Mouse (Mus musculus): ENCODE results near the gene Zfpl1. TPM values are rescaled to one million over a fixed set of nuclear protein-coding genes. Genes with fewer than 3 reads are reported as not detected.

Zfpl1 gene
- total RNA-seq, 2 experiments from 2014 or later: 49.6 to 52.9 TPM

GRCm38 (mm10) chr19:6102169-6102853 is 17.6 kb upstream of the Zfpl1 start:
- DNase-seq (ENCODE audit: low spot score in 2 of 2): no peak

DNA sequence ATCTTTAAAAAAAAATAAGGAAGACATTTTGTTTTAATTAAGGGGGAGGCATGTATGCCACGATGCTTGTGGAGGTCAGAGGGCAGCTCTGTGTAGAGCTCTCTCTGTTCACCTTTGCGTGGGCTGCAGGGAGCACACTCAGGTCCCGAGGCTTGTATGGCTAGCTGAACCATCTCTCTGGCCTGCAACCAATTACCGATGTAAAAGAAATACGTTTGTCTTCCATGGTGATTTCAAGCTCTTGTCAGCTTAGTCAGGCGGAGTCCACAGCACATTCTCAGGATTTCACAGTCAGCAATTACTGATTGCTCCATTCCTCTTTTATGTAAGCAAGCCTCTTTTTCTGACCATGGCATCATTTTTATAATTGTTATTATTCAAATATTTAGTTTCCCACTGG is 16.4 kb upstream of the Zfpl1 start:
- DNase-seq (ENCODE audit: low spot score in 2 of 2): no peak

GRCm38 (mm10) chr19:6097847-6098246 is 13.1 kb upstream of the Zfpl1 start:
- DNase-seq (ENCODE audit: low spot score in 2 of 2): no peak

GRCm38 (mm10) chr19:6094119-6094518 is 9.4 kb upstream of the Zfpl1 start, which contains the start of gene AC131692.1:
TSS of gene AC131692.1 (plus strand) at chr19:6094419.
- no peak for DNase-seq (ENCODE audit: low spot score in 2 of 2)

DNA sequence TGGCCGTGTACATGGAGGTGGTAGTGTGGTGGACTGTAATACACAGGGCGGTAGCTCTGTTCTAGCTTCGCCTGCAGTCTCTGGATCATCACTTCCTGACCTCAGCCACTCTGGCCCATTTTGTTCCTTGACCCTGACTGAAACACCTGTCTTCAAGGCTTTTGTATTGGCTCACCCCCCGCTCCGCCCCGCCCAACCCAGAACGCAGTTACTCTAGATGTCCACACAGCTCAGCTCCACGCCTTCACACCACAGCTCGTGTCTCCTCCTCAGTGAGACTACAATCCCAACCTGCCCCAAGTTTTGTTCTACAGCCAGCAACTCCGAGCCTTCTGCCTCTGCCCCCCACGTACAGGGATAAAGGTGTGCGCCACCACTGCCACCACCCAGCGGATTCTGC is 4.1 kb upstream of the Zfpl1 start:
- no peak for DNase-seq (ENCODE audit: low spot score in 2 of 2)

DNA sequence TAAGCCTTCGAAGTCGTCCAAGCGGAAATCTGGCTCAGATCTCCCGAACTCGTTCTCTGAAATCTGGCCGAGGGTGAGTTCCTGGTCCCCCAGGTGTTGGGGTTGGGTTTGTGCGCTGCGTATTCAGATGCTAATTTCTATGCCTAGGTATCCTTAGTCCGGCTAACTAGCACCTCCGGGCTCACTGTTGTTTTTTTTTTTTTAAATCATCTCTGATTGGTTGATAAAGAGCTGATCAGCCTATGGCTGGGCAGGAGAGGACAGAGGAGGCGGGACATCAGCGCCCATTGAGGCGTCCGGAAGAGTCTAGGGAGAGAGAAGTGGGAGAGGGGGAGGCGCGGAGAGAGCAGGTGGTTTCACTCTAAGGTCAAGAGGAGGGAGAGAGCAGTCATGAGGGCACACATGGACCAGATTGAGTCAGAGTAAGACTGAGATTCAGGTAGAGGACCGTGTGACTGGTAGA is 692 bp upstream of the Zfpl1 start:
- peak in 1 of 2 experiments; percentile 32 for DNase-seq (ENCODE audit: low spot score in 2 of 2)

GRCm38 (mm10) chr19:6082156-6082555 is 2.6 kb downstream of the Zfpl1 start, which contains the start of gene Gm28374:
TSS of gene Gm28374 (minus strand) at chr19:6082256.
- no peak for DNase-seq (ENCODE audit: low spot score in 2 of 2)

DNA sequence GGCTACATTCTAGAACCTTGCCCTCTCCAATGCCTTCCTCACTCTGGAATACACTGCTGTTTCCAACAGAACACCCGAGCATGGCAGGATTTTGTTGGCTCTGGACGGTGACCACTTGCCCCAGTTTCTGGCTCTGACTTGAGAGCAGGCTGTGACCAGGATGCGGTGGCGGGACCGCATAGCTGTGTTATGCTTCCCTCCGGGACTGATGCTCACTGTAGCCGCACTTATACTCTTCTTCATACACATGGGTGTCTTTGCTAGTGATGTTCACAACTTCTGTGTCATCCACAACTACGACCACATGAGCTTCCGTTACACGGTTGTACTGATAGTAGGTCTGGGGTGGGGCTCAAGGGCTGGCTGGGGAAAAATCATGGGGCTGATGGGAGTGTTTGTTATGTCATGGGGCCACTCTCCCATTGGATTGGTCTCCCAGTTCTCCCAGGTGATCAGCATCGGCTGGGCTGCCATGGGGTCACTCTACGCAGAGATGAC is 4.7 kb downstream of the Zfpl1 start, which contains the start of gene Tmem262:
Tmem262 (plus strand) TSS at position 51 of the 498 bp plus-strand sequence.
- no peak for DNase-seq (ENCODE audit: low spot score in 2 of 2)

DNA sequence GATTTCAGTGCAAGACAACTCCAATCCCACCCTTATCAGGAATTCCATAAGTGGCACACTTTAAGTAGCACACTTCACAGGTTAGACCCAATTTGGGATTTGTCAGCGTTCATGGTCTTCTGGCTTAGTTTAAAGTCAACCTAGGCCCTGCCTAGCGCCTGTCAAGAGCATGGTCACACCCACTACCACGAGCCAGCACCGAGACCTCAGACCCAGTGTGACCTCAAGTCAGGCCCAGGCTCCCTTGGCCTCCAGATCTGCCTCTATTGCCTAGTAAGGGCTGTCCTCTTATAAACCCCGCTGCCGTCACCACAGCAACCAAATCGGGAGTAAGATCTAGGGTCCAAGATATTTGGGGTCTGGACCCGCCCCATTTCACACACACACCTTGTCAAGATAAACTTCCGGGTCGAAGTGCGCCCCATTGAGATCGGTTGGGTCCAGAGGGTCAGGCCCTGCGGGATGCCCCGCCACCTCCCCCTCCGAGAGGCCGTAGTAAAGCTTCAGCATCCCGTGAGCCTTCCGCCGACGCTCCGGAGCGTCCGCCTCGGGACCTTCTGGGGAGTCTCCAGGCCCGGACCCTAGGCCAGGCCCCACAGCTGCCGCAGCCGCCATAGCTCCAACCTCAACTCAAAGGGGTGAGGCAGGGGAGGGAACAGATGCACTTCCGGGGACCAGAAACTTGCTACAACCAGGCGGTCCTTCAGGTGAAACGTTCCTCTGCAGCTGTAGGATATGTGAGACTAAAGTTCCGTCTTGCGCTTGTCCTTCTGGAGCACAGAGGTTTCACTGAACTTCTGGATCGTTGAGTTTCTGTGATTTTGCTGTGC is 8.0 kb downstream of the Zfpl1 start, which contains the start of gene Vps51:
Vps51 (minus strand) TSS at position 668 of the 830 bp plus-strand sequence.
- peak; percentile 62 to 67 for DNase-seq (ENCODE audit: low spot score in 2 of 2)

DNA sequence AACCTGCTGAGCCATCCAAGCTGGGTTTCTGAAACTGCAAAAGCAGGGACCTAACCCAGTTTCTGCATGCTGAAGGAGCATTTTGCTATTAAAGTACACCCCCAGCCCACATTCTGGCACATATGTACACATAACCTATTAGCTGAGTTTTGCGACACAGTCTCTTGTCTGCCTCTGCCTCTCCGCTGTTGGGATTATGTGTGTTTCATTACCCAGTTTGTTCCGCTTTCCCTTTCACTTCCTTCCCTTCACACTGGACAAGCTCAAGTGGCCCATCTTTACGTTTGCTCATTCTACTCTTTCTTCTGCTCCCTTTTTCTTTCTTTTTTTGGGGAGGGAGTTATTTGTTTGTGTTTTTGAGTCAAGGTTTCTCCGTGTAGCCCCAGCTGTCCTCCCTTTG is 10.9 kb downstream of the Zfpl1 start:
- DNase-seq (ENCODE audit: low spot score in 2 of 2): no peak

DNA sequence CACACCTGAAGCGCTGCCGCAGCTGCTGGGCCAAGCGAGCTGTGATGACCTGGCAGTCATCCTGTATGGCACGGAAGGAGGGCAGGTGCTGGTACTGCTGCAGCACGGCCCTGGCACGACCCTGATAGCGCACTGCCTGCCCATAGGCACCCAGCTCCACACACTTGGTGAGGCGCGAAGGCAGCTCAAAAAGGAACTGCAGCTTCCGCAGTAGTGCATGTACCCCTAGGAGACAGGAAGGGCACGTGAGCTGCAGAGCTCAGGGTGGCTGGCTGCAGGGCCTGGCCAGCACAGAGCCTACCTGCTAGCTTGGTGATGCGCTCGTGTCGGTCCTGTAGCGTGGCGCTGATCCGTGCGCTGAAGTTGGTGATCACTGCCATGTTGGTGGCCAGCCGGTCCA is 13.5 kb downstream of the Zfpl1 start:
- DNase-seq (ENCODE audit: low spot score in 2 of 2): no peak

- DNase-seq (ENCODE audit: low spot score in 2 of 2): no peak
These were observed 14.0 kb downstream of the Zfpl1 start for GRCm38 (mm10) chr19:6070571-6071250.

DNA sequence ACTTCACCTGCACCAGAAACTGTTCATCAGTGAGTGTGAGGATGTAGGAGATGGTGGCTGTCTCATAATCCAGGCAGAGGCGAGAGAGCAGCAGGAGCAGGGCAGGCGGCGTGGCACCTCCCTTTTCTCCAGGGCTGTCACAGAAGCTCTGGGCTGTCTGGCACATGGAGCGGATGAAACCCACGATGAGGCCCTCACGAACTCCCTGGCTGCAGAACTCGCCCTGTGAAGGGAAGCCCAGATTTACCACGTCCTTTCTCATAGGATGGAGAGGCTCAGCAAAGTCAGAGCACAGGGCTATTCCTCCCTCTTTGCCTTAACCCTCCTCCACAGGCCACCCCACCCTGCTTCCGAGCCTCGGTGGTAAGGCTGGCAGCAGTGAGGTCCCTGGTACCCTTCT is 14.9 kb downstream of the Zfpl1 start:
- DNase-seq (ENCODE audit: low spot score in 2 of 2): no peak

DNA sequence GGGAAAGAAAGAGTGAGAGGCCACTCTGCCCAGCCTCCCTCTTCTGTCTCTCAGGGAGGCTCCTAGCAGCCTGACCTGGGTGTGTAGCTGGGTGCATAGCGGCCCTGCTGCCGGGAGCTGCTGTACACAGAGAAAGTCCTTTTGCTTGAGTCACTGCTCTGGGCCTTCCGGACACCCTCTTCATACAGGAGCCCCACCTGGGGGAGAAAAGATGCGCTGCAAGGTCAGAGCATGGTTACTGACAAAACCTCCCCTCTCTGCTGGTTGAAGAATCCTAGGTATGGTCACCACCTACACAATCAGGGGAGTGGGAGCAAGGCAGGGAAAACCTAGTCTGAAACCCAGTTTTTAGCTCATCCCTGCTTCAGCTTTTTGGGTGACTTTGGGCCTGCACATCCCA is 15.8 kb downstream of the Zfpl1 start:
- no peak for DNase-seq (ENCODE audit: low spot score in 2 of 2)

- DNase-seq (ENCODE audit: low spot score in 2 of 2): peak; percentile 83 to 93
These were observed 16.9 kb downstream of the Zfpl1 start, which contains the start of gene Tm7sf2 for GRCm38 (mm10) chr19:6067724-6068415. TSS of gene Tm7sf2 (minus strand) at chr19:6068373.

GRCm38 (mm10) chr19:6067011-6067723 is 17.6 kb downstream of the Zfpl1 start:
- DNase-seq (ENCODE audit: low spot score in 2 of 2): peak; percentile 54 to 72

- no peak for DNase-seq (ENCODE audit: low spot score in 2 of 2)
These were observed 18.2 kb downstream of the Zfpl1 start for GRCm38 (mm10) chr19:6066571-6066970.

DNA sequence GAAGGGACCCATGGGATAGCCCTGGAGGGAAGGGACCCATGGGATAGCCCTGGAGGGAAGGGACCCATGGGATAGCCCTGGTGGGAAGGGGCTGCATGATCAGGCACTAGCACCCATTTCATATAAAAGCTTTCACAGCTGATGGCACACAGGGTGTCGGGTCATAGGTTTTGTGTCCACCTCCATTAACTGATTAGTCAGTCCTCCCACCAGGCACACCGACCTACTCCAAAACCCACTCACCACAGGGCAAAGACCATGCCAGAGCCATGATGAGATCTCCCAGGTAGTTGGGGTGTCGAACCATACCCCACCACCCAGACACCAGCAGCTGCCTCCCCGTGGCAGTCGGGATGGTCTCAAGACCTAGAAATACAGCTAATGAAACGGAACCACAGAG is 21.7 kb downstream of the Zfpl1 start:
- DNase-seq (ENCODE audit: low spot score in 2 of 2): no peak

DNA sequence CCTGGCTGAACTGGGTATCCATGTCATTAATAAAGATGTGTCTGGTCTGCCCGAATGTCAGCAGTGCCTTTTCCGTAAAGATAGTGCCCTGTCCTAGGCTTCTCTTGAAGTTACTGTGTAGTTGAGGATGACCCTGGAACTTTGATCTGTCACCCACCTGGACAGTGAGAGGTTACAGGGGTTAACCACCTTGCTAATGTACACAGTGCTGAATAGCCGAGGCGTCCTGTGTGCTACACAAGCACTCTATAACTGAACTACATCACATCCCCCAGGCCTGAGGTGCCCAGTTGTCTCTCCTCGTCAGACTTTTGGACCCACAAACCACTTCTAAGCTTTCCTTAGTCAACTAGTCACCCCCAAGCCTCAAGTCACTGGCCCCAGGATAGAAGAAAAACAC is 22.3 kb downstream of the Zfpl1 start:
- no peak for DNase-seq (ENCODE audit: low spot score in 2 of 2)
